Mouse (Mus musculus): ENCODE measurements around the gene Tshr. TPM values are rescaled to one million over a fixed set of nuclear protein-coding genes. Genes with fewer than 3 reads are reported as not detected.
"Not testable (repeated sequence)": the region's sequence is repeated elsewhere in the genome, so short reads cannot be mapped to it uniquely, and the experiment has no call there.

Tshr gene
- polyA plus RNA-seq, 1 experiment from 2014 or later = not detected

DNA sequence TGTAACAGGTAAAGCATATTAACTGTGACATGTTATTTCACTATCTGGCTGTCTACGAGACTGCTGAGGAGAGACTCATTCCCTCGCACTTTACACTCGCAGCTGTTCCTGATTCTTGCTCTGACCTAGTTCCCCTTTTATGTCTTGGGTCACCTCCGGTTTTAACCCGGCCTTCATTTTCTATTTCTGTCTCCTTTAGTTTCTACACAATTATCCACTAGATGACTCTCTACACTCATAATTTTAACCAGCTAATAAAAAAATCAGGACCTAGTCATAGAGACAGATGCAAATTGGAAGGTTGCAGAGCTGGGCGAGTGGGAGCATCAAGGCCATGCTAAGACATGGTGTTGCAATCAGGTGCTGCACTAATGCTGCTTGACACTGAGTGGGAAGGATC is 150.2 kb downstream of the Tshr start:
- no peak overlapping the region for H3K9ac ChIP-seq (ENCODE audit: low read length)
- H3K36me3 ChIP-seq (ENCODE audit: control insufficient read depth, insufficient read depth) = no peaks in the 10 kb centered on the region
- no peak for ATAC-seq (replicated peaks; ENCODE audit: extremely low read depth, insufficient read depth, low FRiP score)
- no peak overlapping the region for H3K27ac ChIP-seq (ENCODE audit: low read length)
- no peaks in the 10 kb centered on the region for H3K27me3 ChIP-seq (ENCODE audit: control insufficient read depth, insufficient read depth, low read length)
- WGBS = 75% methylated on average over 6 of the region's 6 CpGs
- no peaks in the 10 kb centered on the region for H3K9me3 ChIP-seq (replicated peaks; ENCODE audit: control insufficient read depth, low read length)
- no peaks in the 10 kb centered on the region for H3K4me1 ChIP-seq (ENCODE audit: control insufficient read depth, insufficient read depth, low read length)
- H3K4me2 ChIP-seq (ENCODE audit: low read depth, low read length) = no peak overlapping the region
- H3K4me3 ChIP-seq (ENCODE audit: low read length) = no peak overlapping the region

DNA sequence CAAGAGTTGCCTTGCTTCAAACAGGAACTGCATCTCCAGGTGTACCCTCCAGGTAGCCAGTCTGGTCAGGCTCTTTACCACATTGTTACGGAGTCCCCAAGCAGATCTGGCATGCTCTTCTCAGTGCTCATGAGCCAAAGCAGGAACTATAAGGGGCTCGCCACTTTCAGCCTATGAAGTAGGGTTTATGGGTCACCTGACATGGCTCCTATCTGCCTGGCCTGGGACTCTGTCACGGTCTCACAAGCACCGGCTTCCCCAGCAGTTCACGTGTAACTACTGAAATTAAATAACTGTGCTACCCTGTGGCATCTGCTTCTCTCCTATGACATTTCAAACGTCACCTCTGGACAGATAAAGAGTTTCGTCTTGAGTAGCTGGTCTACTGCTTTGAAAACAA is 155.8 kb downstream of the Tshr start:
- no peaks in the 10 kb centered on the region for H3K4me1 ChIP-seq (ENCODE audit: control insufficient read depth, insufficient read depth, low read length)
- ATAC-seq (replicated peaks; ENCODE audit: extremely low read depth, insufficient read depth, low FRiP score) = no peak
- H3K27ac ChIP-seq (ENCODE audit: low read length) = no peak overlapping the region
- no peak overlapping the region for H3K4me3 ChIP-seq (ENCODE audit: low read length)
- H3K4me2 ChIP-seq (ENCODE audit: low read depth, low read length) = no peak overlapping the region
- no peaks in the 10 kb centered on the region for H3K9me3 ChIP-seq (replicated peaks; ENCODE audit: control insufficient read depth, low read length)
- 77% methylated on average over 7 of the region's 7 CpGs for WGBS
- H3K36me3 ChIP-seq (ENCODE audit: control insufficient read depth, insufficient read depth) = no peaks in the 10 kb centered on the region
- no peak overlapping the region for H3K9ac ChIP-seq (ENCODE audit: low read length)
- no peaks in the 10 kb centered on the region for H3K27me3 ChIP-seq (ENCODE audit: control insufficient read depth, insufficient read depth, low read length)

DNA sequence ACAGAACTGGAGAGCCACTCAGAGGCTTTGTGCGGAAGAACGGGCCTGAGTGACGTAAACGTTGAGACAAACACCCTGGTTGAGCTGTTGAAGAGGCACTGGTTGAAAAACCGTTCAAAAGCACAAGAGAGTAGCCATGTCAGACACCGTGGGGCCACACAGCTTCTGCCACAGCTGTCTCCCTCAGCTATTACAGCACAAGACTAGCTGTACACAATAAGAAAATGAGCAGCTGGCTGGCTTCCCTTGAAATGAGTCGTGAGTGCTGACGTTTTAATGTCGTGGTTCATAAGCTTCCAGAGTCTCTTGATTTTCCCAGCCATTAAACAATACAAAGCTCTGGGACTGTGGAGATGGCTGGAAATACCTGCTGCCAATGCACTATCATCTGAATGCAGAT is 165.1 kb downstream of the Tshr start:
- ATAC-seq (replicated peaks; ENCODE audit: extremely low read depth, insufficient read depth, low FRiP score) = no peak
- Histone ChIP-seq H3K4me2 (ENCODE audit: low read depth, low read length) (no peak overlapping the region), H3K9me3 (replicated peaks; ENCODE audit: control insufficient read depth, low read length) (no peaks in the 10 kb centered on the region), H3K4me3 (ENCODE audit: low read length) (no peak overlapping the region), H3K27ac (ENCODE audit: low read length) (no peak overlapping the region), H3K9ac (ENCODE audit: low read length) (no peak overlapping the region), H3K36me3 (ENCODE audit: control insufficient read depth, insufficient read depth) (0 out of 2 replicates have a peak, but pooled peaks cover 4% of the 10 kb centered on the region), H3K27me3 (ENCODE audit: control insufficient read depth, insufficient read depth, low read length) (no peaks in the 10 kb centered on the region), H3K4me1 (ENCODE audit: control insufficient read depth, insufficient read depth, low read length) (peaks cover 8% of the 10 kb centered on the region)
- 63% methylated on average over 9 of the region's 9 CpGs for WGBS

DNA sequence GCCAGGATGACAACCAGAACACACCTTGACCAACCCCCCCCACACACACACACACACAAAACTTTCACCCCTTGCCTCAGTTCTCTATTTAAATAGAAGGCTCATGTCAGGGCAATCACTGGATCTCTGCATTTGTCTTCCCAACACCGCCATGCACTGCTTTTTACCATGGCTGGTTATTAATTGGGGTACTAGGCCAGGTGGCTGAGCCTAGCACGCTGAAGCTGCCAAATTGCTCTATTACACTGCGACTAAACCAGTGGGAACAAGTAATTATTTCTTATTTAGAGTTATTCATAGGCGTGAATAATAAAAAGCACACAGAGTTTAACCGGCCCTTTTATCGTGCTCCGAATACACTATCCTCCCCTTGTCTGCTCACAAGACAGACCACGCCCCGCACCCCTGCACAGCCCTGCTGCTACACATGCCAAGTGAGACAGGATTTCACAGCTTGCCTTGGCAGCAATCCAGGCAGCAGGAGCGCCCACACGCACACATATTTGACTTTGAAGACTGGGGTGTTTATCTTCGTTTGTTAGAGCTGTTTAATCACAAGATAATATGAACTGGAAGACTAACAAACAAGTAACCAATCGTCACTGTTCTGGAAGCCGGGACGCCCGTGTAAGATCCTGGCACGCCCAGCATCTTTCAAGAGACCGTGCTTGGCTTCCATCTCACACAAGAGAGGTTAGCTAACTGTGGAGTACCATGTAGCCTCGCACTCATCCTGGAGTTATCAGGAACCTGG is 167.6 kb downstream of the Tshr start:
- H3K4me1 ChIP-seq (ENCODE audit: control insufficient read depth, insufficient read depth, low read length) = peaks cover 8% of the 10 kb centered on the region
- no peaks in the 10 kb centered on the region for H3K27me3 ChIP-seq (ENCODE audit: control insufficient read depth, insufficient read depth, low read length)
- no peak overlapping the region for H3K27ac ChIP-seq (ENCODE audit: low read length)
- peak overlapping the region; percentile 50 for H3K4me2 ChIP-seq (ENCODE audit: low read depth, low read length)
- H3K9ac ChIP-seq (ENCODE audit: low read length) = no peak overlapping the region
- H3K9me3 ChIP-seq (replicated peaks; ENCODE audit: control insufficient read depth, low read length) = no peaks in the 10 kb centered on the region
- 0 out of 2 replicates have a peak overlapping the region, but pooled peaks have one; percentile 2 for H3K4me3 ChIP-seq (ENCODE audit: low read length)
- peak; percentile 94 for ATAC-seq (replicated peaks; ENCODE audit: extremely low read depth, insufficient read depth, low FRiP score)
- H3K36me3 ChIP-seq (ENCODE audit: control insufficient read depth, insufficient read depth) = peaks cover 6% of the 10 kb centered on the region; the same call in 1 of the 2 replicates
- 26% methylated on average over 19 of the region's 19 CpGs for WGBS

DNA sequence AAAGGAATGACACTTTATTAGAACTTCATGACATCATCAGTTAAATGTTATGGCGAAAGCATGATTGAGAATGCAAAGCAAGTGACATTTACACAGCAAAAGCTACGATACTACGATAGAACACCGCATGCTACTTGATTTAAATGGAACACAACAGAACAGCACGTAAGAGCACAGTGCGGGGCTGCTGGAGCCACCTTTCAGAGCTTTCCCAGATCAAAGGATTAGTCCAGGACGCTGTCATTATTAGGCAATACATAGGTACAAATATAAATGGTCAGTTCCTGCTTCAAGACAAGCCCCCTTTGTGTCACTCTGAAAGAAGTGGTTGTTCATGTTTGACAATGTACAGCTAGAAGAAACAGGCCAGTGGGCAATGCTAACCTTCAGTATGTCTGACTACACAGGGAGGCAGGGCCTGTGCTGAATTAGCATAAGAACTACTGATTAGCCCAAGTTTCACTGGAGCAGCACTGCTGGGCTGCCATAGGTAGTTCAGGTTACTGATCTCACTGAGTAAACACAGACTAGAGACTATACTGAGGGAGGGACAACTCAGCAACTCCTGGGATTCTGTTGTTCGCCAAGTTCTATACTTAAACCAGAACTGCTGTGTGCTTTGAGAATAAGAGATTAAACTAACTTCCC is 173.1 kb downstream of the Tshr start:
- H3K27ac ChIP-seq (ENCODE audit: low read length); H3K4me2 ChIP-seq (ENCODE audit: low read depth, low read length); H3K4me3 ChIP-seq (ENCODE audit: low read length); ATAC-seq (replicated peaks; ENCODE audit: extremely low read depth, insufficient read depth, low FRiP score); H3K27me3 ChIP-seq (ENCODE audit: control insufficient read depth, insufficient read depth, low read length); H3K9me3 ChIP-seq (replicated peaks; ENCODE audit: control insufficient read depth, low read length); H3K9ac ChIP-seq (ENCODE audit: low read length); H3K4me1 ChIP-seq (ENCODE audit: control insufficient read depth, insufficient read depth, low read length): not testable (repeated sequence)
- peaks cover 13% of the 10 kb centered on the region; the same call in 1 of the 2 replicates for H3K36me3 ChIP-seq (ENCODE audit: control insufficient read depth, insufficient read depth)
- 95% methylated on average over 8 of the region's 8 CpGs for WGBS

DNA sequence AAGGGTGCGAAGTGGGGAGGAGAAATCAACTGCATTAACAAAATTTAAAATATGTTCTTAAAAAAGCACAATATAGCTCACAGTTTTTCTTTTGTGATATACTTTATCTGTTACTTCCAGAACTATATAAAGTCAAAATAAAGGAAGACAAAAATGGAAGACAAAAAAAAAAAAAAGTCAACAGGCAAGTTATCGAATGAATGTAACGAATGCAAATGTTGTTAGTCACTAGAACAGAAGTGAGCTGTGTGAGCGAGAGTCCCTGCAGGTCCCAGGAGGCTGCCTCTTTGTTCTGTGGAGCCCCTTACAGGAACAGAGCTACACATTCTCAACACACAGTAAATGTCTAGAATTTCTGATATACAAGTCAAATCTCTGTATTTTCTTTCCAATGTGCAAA is 173.8 kb downstream of the Tshr start:
- peaks cover 19% of the 10 kb centered on the region; the same call in 1 of the 2 replicates for H3K36me3 ChIP-seq (ENCODE audit: control insufficient read depth, insufficient read depth)
- H3K4me3 ChIP-seq (ENCODE audit: low read length); H3K27me3 ChIP-seq (ENCODE audit: control insufficient read depth, insufficient read depth, low read length); ATAC-seq (replicated peaks; ENCODE audit: extremely low read depth, insufficient read depth, low FRiP score); H3K4me1 ChIP-seq (ENCODE audit: control insufficient read depth, insufficient read depth, low read length); H3K4me2 ChIP-seq (ENCODE audit: low read depth, low read length); H3K9me3 ChIP-seq (replicated peaks; ENCODE audit: control insufficient read depth, low read length); H3K27ac ChIP-seq (ENCODE audit: low read length); H3K9ac ChIP-seq (ENCODE audit: low read length): not testable (repeated sequence)
- WGBS = 81% methylated on average over 4 of the region's 4 CpGs

DNA sequence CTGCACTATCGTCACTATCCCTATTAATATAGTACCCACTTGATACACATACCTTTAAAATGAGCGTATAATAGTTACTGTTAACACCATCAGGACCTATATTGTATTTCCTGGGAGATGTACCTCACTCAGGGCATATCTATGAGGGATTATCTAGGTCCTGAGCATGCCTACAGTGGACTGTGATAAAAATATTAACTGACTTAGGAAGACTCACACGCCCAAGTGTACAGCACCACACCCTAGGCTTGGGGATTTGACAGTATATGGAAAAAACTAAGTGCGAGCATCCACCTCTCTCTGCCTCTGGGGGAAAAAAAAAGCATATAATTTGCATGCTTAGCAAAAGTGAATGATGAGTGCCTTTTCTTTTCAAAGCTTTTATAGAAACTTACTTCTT is 182.8 kb downstream of the Tshr start:
- WGBS = 92% methylated on average over 4 of the region's 4 CpGs
- ATAC-seq (replicated peaks; ENCODE audit: extremely low read depth, insufficient read depth, low FRiP score) = no peak
- H3K9me3 ChIP-seq (replicated peaks; ENCODE audit: control insufficient read depth, low read length) = no peaks in the 10 kb centered on the region
- H3K27ac ChIP-seq (ENCODE audit: low read length) = no peak overlapping the region
- no peak overlapping the region for H3K4me2 ChIP-seq (ENCODE audit: low read depth, low read length)
- no peak overlapping the region for H3K4me3 ChIP-seq (ENCODE audit: low read length)
- H3K36me3 ChIP-seq (ENCODE audit: control insufficient read depth, insufficient read depth) = peaks cover 44% of the 10 kb centered on the region
- H3K4me1 ChIP-seq (ENCODE audit: control insufficient read depth, insufficient read depth, low read length) = no peaks in the 10 kb centered on the region
- H3K9ac ChIP-seq (ENCODE audit: low read length) = no peak overlapping the region
- H3K27me3 ChIP-seq (ENCODE audit: control insufficient read depth, insufficient read depth, low read length) = no peaks in the 10 kb centered on the region

DNA sequence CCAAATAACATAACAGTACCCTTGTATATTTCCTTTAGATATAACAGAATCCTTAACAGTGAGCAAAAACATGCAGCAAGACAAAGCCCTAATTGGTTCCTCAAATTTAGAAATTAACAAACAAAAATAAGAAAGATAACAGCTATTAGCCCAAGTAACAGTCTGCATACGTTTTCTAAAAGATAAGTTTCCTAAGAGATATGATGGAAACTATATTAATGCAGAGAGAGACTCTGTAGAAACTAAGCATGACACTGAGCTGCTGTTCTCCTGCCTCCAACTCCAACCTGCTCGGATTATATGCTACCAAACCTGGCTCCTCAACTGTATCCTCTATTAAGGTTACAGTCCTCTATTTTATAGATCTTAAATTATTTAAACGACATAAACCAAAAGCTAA is 184.9 kb downstream of the Tshr start:
- no peaks in the 10 kb centered on the region for H3K27me3 ChIP-seq (ENCODE audit: control insufficient read depth, insufficient read depth, low read length)
- H3K36me3 ChIP-seq (ENCODE audit: control insufficient read depth, insufficient read depth) = peaks cover 43% of the 10 kb centered on the region
- H3K9ac ChIP-seq (ENCODE audit: low read length) = no peak overlapping the region
- H3K4me1 ChIP-seq (ENCODE audit: control insufficient read depth, insufficient read depth, low read length) = no peaks in the 10 kb centered on the region
- no peak overlapping the region for H3K27ac ChIP-seq (ENCODE audit: low read length)
- ATAC-seq (replicated peaks; ENCODE audit: extremely low read depth, insufficient read depth, low FRiP score) = no peak
- 76% methylated on average over 3 of the region's 3 CpGs for WGBS
- no peak overlapping the region for H3K4me3 ChIP-seq (ENCODE audit: low read length)
- H3K4me2 ChIP-seq (ENCODE audit: low read depth, low read length) = no peak overlapping the region
- no peaks in the 10 kb centered on the region for H3K9me3 ChIP-seq (replicated peaks; ENCODE audit: control insufficient read depth, low read length)

DNA sequence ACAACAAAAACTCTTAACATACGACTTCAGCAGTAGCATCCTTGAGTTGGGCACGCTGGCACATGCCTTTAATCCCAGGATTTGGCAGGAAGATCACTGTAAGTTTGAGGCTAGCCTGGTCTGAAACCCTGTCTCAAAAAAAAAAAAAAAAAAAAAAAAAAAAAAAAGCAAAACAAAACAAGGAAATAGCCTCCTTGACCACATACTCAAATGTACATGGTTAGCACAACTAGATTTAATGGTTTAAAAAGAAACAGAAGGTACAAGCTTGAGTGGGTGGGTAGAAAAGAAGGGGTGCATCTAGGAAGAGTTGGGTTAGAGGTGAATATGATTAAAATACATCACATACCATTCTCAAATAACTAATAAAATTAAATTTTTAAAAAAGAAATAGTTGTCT is 187.3 kb downstream of the Tshr start:
- Histone ChIP-seq H3K4me2 (ENCODE audit: low read depth, low read length) (no peak overlapping the region), H3K27me3 (ENCODE audit: control insufficient read depth, insufficient read depth, low read length) (no peaks in the 10 kb centered on the region), H3K27ac (ENCODE audit: low read length) (no peak overlapping the region), H3K9me3 (replicated peaks; ENCODE audit: control insufficient read depth, low read length) (no peaks in the 10 kb centered on the region), H3K9ac (ENCODE audit: low read length) (no peak overlapping the region), H3K4me1 (ENCODE audit: control insufficient read depth, insufficient read depth, low read length) (no peaks in the 10 kb centered on the region), H3K4me3 (ENCODE audit: low read length) (no peak overlapping the region), H3K36me3 (ENCODE audit: control insufficient read depth, insufficient read depth) (peaks cover 37% of the 10 kb centered on the region)
- 91% methylated on average over 2 of the region's 2 CpGs for WGBS
- no peak for ATAC-seq (replicated peaks; ENCODE audit: extremely low read depth, insufficient read depth, low FRiP score)
